Mouse (Mus musculus) liver, embryonic 15.5 days (tissue): ENCODE measurements around the gene Pidd1. TPM values are rescaled to one million over a fixed set of nuclear protein-coding genes. Genes with fewer than 3 reads are reported as not detected.
"Not testable (repeated sequence)": the region's sequence is repeated elsewhere in the genome, so short reads cannot be mapped to it uniquely, and the experiment has no call there.

Source experiments
- ATAC-seq: fragments of 200-750 bp; cut with Nextera tagmentation; 2 replicates; pipeline ENCODE4 v1.8.0; 2017; ENCODE audit warnings: moderate number of reproducible peaks, mild to moderate bottlenecking, moderate library complexity; ENCODE audit not compliant: insufficient read depth
- H3K27ac ChIP-seq: fragments of 300-500 bp; sonication (generic); replicated peaks from 2 replicates; pipeline ENCODE4 v1.5.1; 2015; ENCODE audit warnings: mild to moderate bottlenecking, inconsistent platforms
- H3K27me3 ChIP-seq: fragments of 300-500 bp; sonication (generic); 2 replicates; pipeline ENCODE4 v1.6.1; 2015; ENCODE audit warnings: mild to moderate bottlenecking, inconsistent platforms
- H3K36me3 ChIP-seq: fragments of 300-500 bp; sonication (generic); replicated peaks from 2 replicates; pipeline ENCODE4 v1.6.1; 2015; ENCODE audit warnings: moderate library complexity, mild to moderate bottlenecking, inconsistent platforms
- H3K4me1 ChIP-seq: fragments of 300-500 bp; sonication (generic); replicated peaks from 2 replicates; pipeline ENCODE4 v1.6.1; 2015; ENCODE audit warnings: inconsistent platforms
- H3K4me2 ChIP-seq: fragments of 300-500 bp; sonication (generic); 2 replicates; pipeline ENCODE4 v1.6.1; 2015; ENCODE audit warnings: moderate library complexity, mild to moderate bottlenecking, inconsistent platforms
- H3K4me3 ChIP-seq: fragments of 300-500 bp; sonication (generic); replicated peaks from 2 replicates; pipeline ENCODE4 v1.5.1; 2015; ENCODE audit warnings: mild to moderate bottlenecking, inconsistent platforms
- H3K9ac ChIP-seq: fragments of 300-500 bp; sonication (generic); 2 replicates; pipeline ENCODE4 v1.6.1; 2015; ENCODE audit warnings: moderate library complexity, mild to moderate bottlenecking, inconsistent platforms
- H3K9me3 ChIP-seq: fragments of 300-500 bp; sonication (generic); replicated peaks from 2 replicates; pipeline ENCODE4 v1.6.1; 2016; ENCODE audit warnings: inconsistent platforms
- WGBS: fragments of 180-500 bp; shearing (Covaris S2); methylation state at CpG from one replicate; pipeline ENCODE4 v1.1.7; 2015; ENCODE audit warnings: mixed read lengths; ENCODE audit not compliant: insufficient replicate concordance; 5-methylcytosine and 5-hydroxymethylcytosine counted together
- polyA plus RNA-seq: library from polyadenylated mRNA; unstranded; fragments of >200 nt; fragmentation: Nextera tagmentation; extraction: Ambion mirVana; gene quantifications from 2 replicates; pipeline ENCODE4 v1.2.1, GENCODE M21; 2015

Pidd1 gene
- polyA plus RNA-seq, 1 experiment from 2014 or later = 10.3 TPM

DNA sequence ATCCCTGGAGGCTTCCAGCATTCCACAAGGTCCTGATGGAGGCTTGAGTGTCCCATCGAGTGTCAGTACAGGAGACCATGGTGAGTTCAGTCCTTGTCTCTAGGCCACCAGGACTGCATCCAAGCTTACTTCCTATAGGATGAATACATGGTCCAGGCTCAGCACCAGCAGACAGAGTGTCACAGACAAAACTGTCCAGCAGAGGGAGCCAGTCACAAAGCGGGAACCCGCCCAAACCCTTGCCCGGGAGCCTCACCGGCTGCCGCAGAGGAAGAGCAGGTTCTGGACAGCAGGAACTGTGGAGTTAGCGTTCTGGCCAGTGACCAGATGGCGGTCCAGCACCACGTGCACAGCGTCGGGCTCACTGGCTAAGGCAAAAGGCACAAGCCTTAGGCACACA is 35.0 kb downstream of the Pidd1 start:
- Histone ChIP-seq H3K27me3 (no peaks in the 10 kb centered on the region), H3K9me3 (no peaks in the 10 kb centered on the region), H3K4me2 (no peak overlapping the region), H3K36me3 (peaks cover 45% of the 10 kb centered on the region), H3K9ac (no peak overlapping the region), H3K27ac (no peak overlapping the region), H3K4me1 (peaks cover 28% of the 10 kb centered on the region), H3K4me3 (no peak overlapping the region)
- 15% methylated on average over 11 of the region's 11 CpGs for WGBS
- peak; percentile 40 for ATAC-seq

DNA sequence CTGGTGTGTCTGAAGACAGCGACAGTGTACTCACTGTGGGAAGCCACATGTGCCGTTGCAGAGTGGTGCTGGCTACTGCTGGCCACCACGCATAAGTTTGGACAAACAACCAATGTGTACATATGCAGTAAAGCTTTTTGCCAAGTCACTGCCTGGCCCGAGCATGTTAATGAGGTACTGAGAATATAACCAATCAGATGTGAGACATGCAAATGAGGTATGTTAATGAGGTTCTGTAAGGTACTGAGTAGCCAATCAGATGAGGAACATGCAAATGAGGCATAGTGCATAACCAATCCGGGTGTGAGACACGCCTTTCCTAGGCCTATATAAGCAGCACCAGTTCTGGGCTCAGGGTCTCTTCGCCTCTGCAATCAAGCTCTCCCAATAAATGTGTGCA is 36.2 kb downstream of the Pidd1 start:
- ATAC-seq, H3K9ac ChIP-seq, H3K4me2 ChIP-seq, H3K9me3 ChIP-seq, H3K27ac ChIP-seq, H3K27me3 ChIP-seq, H3K4me3 ChIP-seq: not testable (repeated sequence)
- 80% methylated on average over 7 of the region's 7 CpGs for WGBS
- Histone ChIP-seq H3K36me3 (peaks cover 57% of the 10 kb centered on the region), H3K4me1 (peaks cover 16% of the 10 kb centered on the region)

DNA sequence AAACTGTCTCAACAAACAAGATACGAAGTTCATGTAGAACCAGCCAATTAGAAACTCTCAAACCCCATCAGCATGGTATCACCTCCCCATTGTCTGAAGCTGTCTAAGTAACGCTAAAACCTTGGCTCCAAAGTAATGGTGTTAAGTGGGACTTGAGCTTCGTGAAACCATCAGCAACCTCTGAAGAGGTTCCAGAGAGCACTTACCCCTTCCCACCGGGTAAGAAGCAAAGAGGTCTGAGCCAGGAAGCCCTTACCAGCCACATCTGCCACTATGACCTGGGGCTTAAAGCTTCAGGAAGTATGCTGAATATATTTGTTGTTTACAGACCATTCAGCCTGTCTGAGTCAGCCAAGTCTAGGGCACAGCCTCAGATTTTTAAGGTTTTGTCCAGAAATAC is 38.4 kb downstream of the Pidd1 start:
- H3K27me3 ChIP-seq = no peaks in the 10 kb centered on the region
- ATAC-seq = no peak
- WGBS = 64% methylated on average over 4 of the region's 4 CpGs
- H3K4me1 ChIP-seq = peaks cover 8% of the 10 kb centered on the region
- no peak overlapping the region for H3K27ac ChIP-seq
- peaks cover 72% of the 10 kb centered on the region for H3K36me3 ChIP-seq
- no peak overlapping the region for H3K9ac ChIP-seq
- H3K4me2 ChIP-seq = no peak overlapping the region
- H3K9me3 ChIP-seq = no peaks in the 10 kb centered on the region
- no peak overlapping the region for H3K4me3 ChIP-seq

DNA sequence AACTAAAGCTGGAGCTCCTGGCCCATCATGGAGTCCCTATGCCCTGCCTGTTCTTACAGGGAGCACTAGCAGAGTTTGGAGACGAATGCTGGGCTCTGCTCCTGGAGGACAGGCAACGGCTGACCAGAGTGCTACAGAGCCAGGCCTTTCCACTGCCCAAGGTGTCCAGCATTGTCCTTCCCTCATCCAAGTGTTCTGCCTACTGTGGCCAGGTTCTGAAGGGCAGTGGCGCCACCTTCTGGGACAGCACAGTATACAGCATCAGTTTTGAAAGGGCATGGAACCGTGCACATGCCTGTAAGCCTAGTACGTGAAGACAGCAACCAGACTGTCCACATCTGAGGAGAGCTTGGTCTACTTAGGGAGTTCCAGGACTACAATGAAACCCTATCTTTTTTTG is 40.5 kb downstream of the Pidd1 start:
- H3K9ac ChIP-seq = no peak overlapping the region
- no peaks in the 10 kb centered on the region for H3K27me3 ChIP-seq
- no peaks in the 10 kb centered on the region; the same call in 1 of the 2 replicates for H3K4me1 ChIP-seq
- no peak overlapping the region for H3K27ac ChIP-seq
- peak; percentile 40; the same call in 1 of the 2 replicates for ATAC-seq
- no peak overlapping the region for H3K4me3 ChIP-seq
- WGBS = 36% methylated on average over 5 of the region's 5 CpGs
- no peaks in the 10 kb centered on the region for H3K9me3 ChIP-seq
- peaks cover 76% of the 10 kb centered on the region for H3K36me3 ChIP-seq
- H3K4me2 ChIP-seq = no peak overlapping the region

DNA sequence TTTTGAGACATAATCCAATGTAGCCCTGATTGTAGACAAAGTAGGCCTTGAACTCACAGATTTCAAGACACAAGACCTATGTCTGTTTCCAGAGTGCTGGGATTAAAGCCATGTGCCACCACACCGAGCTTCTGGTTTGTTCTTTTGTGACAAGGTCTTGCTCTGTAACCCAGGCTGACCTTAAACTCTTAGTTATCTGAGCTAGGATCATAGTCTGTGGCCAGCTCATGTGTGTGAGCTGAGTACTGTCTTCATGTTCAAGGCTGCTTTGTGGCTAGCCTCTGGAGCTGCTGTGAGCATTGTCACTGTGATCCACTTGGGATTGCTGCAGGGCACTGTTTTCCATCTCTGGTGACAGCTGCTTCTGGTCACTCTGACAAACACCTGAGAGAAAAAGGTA is 48.5 kb downstream of the Pidd1 start:
- no peak for ATAC-seq
- Histone ChIP-seq H3K4me1 (peaks cover 51% of the 10 kb centered on the region), H3K36me3 (peaks cover 52% of the 10 kb centered on the region), H3K27ac (peak overlapping the region; percentile 100; the same call in 1 of the 2 replicates), H3K4me2 (0 out of 2 replicates have a peak overlapping the region, but pooled peaks have one; percentile 96), H3K9me3 (no peaks in the 10 kb centered on the region), H3K27me3 (no peaks in the 10 kb centered on the region), H3K4me3 (no peak overlapping the region), H3K9ac (no peak overlapping the region)
- 47% methylated on average over 1 of the region's 1 CpGs for WGBS

- no peak for ATAC-seq
- WGBS = 13% methylated on average over 6 of the region's 6 CpGs
- peak overlapping the region; percentile 100 for H3K27ac ChIP-seq
- H3K27me3 ChIP-seq = no peaks in the 10 kb centered on the region
- H3K4me2 ChIP-seq = peak overlapping the region; percentile 96
- no peak overlapping the region for H3K9ac ChIP-seq
- peaks cover 46% of the 10 kb centered on the region for H3K36me3 ChIP-seq
- H3K4me3 ChIP-seq = peak overlapping the region; percentile 82; the same call in 1 of the 2 replicates
- H3K4me1 ChIP-seq = peaks cover 56% of the 10 kb centered on the region
- no peaks in the 10 kb centered on the region for H3K9me3 ChIP-seq
These were observed 49.1 kb downstream of the Pidd1 start for GRCm38 (mm10) chr7:141394771-141395170.

DNA sequence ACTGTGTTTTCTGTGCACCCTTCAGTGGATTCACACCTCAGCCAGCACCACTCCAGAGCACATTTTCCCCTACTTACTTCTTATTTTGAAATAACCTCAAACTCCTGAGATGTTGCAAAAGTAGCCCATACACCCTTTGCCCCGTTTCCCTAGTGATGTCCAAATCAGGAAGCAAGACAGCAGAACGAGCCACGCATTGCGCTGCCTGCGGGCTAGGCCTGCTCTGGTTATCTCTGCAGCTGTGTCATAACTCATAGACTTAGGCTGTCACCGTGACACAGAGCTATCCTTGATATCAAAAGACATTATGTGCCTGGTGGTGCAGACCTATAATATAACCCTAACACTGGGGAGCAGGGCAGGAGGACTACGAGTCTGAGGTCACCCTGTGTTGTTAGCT is 49.7 kb downstream of the Pidd1 start:
- peak overlapping the region; percentile 96 for H3K4me2 ChIP-seq
- peak; percentile 49 for ATAC-seq
- no peaks in the 10 kb centered on the region for H3K27me3 ChIP-seq
- H3K27ac ChIP-seq = peak overlapping the region; percentile 100
- peak overlapping the region; percentile 82 for H3K4me3 ChIP-seq
- H3K36me3 ChIP-seq = peaks cover 40% of the 10 kb centered on the region
- H3K9ac ChIP-seq = peak overlapping the region; percentile 85
- no peaks in the 10 kb centered on the region for H3K9me3 ChIP-seq
- H3K4me1 ChIP-seq = peaks cover 63% of the 10 kb centered on the region
- 9% methylated on average over 7 of the region's 7 CpGs for WGBS

DNA sequence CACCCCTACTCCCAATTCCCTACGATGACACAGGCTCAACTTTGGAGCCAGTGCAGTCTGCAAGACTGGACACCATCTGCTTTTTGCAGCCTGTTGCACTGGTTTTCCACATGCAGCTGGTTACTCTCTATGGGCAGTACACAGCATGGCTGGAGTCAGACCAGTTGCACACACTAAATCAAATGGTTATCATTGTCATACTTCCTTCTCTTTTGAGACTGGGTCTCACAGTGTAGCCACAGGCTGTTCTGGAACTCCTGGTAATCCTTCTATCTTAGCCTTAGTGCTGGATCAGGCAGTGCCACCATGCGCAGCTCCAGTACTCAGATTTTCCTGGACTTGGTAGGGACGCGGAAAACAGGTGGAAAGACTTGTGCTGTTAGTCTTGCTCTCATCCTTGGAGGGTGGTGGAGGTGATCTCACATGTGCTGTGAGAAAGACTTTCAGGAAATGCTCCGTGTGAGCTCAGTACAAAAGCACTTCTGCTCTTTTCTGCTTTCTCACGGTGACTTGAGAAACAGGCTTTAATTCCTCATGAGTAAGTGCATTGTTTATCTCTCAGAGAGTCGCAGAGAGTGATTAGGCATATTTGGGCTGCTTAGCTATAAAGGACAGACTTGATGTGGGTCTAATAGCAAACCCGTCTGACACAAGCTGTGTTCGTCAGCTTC is 51.1 kb downstream of the Pidd1 start:
- peak overlapping the region; percentile 85 for H3K9ac ChIP-seq
- peaks cover 25% of the 10 kb centered on the region for H3K36me3 ChIP-seq
- 13% methylated on average over 9 of the region's 9 CpGs for WGBS
- peak; percentile 47 for ATAC-seq
- no peaks in the 10 kb centered on the region for H3K9me3 ChIP-seq
- H3K4me3 ChIP-seq = peak overlapping the region; percentile 82
- peak overlapping the region; percentile 96 for H3K4me2 ChIP-seq
- no peaks in the 10 kb centered on the region for H3K27me3 ChIP-seq
- peak overlapping the region; percentile 100 for H3K27ac ChIP-seq
- H3K4me1 ChIP-seq = peaks cover 77% of the 10 kb centered on the region

DNA sequence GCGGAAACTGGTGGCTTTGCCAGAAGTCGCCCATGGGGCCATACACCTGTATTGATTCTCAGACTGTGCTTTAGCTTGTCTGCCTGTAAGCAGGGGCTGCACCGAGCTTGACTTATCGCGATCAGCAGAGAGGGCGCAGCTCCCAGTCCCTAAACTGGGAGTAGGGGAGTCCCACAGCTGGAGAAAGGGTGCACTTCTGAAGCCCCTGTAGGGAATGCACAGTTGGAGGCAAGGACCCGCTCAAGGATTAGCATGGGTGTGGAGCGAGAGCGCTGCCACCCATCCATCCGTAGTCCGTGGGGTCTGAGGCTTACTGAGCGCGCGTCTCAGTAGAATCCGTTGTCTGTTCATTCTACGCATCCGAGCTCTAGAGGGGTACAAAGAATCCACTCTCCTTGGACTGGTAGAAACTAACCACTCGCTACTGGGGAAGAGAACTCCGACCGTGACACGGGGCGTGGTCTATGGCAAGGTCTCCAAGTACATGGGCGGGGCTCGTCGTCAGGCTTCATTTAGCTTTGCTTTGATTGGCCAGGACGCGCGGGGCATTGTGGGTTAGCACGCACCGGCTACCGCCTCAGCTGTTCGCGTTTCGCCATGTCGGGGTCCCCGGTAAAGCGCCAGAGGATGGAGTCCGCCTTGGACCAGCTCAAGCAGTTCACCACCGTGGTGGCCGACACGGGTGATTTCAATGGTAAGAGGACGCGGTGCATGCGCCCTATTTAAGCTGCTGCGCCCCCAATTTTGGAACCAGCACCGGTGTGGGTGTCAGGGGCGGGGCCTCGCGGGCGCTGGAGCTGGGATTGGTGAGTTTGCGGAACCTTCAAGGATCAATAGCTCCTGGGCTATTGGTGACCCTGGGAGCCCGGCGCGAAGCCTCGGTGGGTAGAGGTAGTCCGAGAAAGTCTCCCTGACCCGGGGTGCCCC is 51.9 kb downstream of the Pidd1 start, which contains the start of gene Taldo1:
Gene Taldo1 (plus strand): TSS at position 575 of the 927 bp plus-strand sequence.
- Histone ChIP-seq H3K9ac (peak within 1 kb of the TSS; percentile 85), H3K4me1 (peaks cover 85% of the 10 kb centered on the region), H3K27me3 (no peaks in the 10 kb centered on the region), H3K27ac (peak within 1 kb of the TSS; percentile 100), H3K4me3 (peak within 1 kb of the TSS; percentile 82), H3K4me2 (peak within 1 kb of the TSS; percentile 96), H3K36me3 (peaks cover 17% of the 10 kb centered on the region), H3K9me3 (no peaks in the 10 kb centered on the region)
- peak; percentile 78 for ATAC-seq
- under 1% methylated on average over 57 of the region's 57 CpGs for WGBS

DNA sequence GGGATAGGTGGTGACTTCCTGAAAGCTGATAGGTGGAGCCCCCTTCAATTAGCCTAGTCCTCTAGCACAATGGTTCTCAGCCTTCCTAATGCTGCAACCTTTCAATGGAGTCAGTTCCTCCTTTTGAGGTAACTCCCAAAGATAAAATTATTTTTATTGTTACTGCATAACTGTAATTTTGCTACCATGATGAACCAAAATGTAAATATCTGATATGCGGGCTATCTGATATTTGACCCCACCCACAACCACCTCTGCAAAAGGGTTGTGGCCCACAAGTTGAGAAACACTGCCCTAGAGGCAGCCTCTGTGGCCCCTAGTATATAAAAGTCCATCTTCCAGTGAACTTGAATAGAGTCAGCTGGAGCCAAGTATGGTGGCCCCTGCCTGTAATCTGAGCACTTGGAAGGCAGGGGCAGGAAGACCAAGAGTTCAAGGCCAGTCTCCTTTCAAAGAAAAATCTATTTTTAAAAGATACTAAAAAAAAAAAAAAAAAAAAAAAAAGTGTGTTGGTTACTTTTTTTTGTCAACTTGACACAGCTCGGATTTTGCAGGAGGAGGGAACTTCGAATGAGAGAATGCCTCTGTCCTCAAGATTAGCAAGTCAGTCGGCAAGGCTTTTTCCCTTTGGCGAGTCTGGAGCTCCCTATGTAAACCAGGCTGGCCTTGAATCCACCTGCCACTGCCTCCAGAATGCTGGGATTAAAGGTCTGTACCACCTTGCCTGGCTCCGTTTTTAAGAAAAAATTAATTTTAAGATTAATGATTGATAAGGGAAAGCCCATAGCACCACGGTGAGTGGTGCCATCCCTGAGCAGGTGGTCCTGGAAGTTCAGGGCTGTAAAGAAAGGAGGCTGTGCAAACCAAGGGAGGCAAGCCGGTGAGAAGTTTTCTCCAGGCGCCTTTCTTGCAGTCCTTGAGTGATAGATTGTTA is 53.2 kb downstream of the Pidd1 start:
- H3K36me3 ChIP-seq = peaks cover 4% of the 10 kb centered on the region
- no peaks in the 10 kb centered on the region for H3K9me3 ChIP-seq
- H3K4me1 ChIP-seq = peaks cover 82% of the 10 kb centered on the region
- peak overlapping the region; percentile 85; the same call in 1 of the 2 replicates for H3K9ac ChIP-seq
- peak overlapping the region; percentile 96 for H3K4me2 ChIP-seq
- H3K27me3 ChIP-seq = no peaks in the 10 kb centered on the region
- peak overlapping the region; percentile 82 for H3K4me3 ChIP-seq
- WGBS = 40% methylated on average over 9 of the region's 9 CpGs
- no peak for ATAC-seq
- peak overlapping the region; percentile 100 for H3K27ac ChIP-seq
